In genomic region chr5:111578977-111579727, GRCm38 (mm10) we compare ENCODE assay signal across 9 mouse cellular contexts.
DNase-seq lines count a peak whose midpoint lies in the region; ATAC-seq lines count a peak whose summit lies in the region.
"Had no signal": no experiment of that assay in that cellular context is flagged by ENCODE, and none has a peak within 500 bp of the region (broad histone marks: within the 10 kb centered on the region; RNA-seq: fewer than 3 reads in every experiment).

No protein-coding gene starts in this region.

- H3K4me2 ChIP-seq in embryonic facial prominence, embryonic 14.5 days (ENCODE audit: low read depth, low read length) = no peak overlapping the region
- H3K4me2 ChIP-seq in hindbrain, embryonic 15.5 days = no peak overlapping the region
- H3K4me2 ChIP-seq in neural tube, embryonic 13.5 days = no peak overlapping the region
- H3K4me2 ChIP-seq: liver, embryonic 13.5 days had no signal

- H3K36me3 ChIP-seq in embryonic facial prominence, embryonic 14.5 days (ENCODE audit: control insufficient read depth, insufficient read depth, low read length) = no peaks in the 10 kb centered on the region
- no peaks in the 10 kb centered on the region for H3K36me3 ChIP-seq in hindbrain, embryonic 15.5 days
- no peaks in the 10 kb centered on the region for H3K36me3 ChIP-seq in neural tube, embryonic 13.5 days
- H3K36me3 ChIP-seq: liver, embryonic 13.5 days had no signal

- no peak overlapping the region for H3K4me3 ChIP-seq in embryonic facial prominence, embryonic 14.5 days (ENCODE audit: low read depth, low read length)
- H3K4me3 ChIP-seq in hindbrain, embryonic 15.5 days = no peak overlapping the region
- no peak overlapping the region for H3K4me3 ChIP-seq in neural tube, embryonic 13.5 days
- H3K4me3 ChIP-seq: liver, embryonic 13.5 days had no signal

- no peak overlapping the region for H3K9ac ChIP-seq in embryonic facial prominence, embryonic 14.5 days (ENCODE audit: low read depth, low read length)
- H3K9ac ChIP-seq in hindbrain, embryonic 15.5 days = no peak overlapping the region
- H3K9ac ChIP-seq in neural tube, embryonic 13.5 days = no peak overlapping the region
- H3K9ac ChIP-seq: liver, embryonic 13.5 days had no signal

- ATAC-seq in embryonic facial prominence, embryonic 14.5 days (ENCODE audit: low read depth) = peak; percentile 39
- peak; percentile 23 for ATAC-seq in hindbrain, embryonic 15.5 days (ENCODE audit: low FRiP score, low read depth)
- ATAC-seq in neural tube, embryonic 13.5 days (ENCODE audit: low read depth) = no peak

- WGBS in embryonic facial prominence, embryonic 14.5 days = 13% methylated on average over 12 of the region's 12 CpGs
- 10% methylated on average over 12 of the region's 12 CpGs for WGBS in hindbrain, embryonic 15.5 days
- 12% methylated on average over 12 of the region's 12 CpGs for WGBS in neural tube, embryonic 13.5 days

- DNase-seq in lung, adult 18-20 months = peak; percentile 17 to 26
- no peak for DNase-seq in lung, postnatal 14 days
- DNase-seq in embryonic facial prominence, embryonic 14.5 days (ENCODE audit: low spot score) = peak; percentile 86
- no peak for DNase-seq in ovary, postnatal 10 days (ENCODE audit: low spot score)
- no peak for DNase-seq in adrenal gland, postnatal 4 days (ENCODE audit: low spot score in 2 of 2)
- no peak for DNase-seq in left cerebral cortex, adult 8-10 months (ENCODE audit: low spot score in 2 of 2)
- DNase-seq: liver, embryonic 13.5 days had no signal

- peaks cover 54% of the 10 kb centered on the region for H3K4me1 ChIP-seq in embryonic facial prominence, embryonic 14.5 days (ENCODE audit: control insufficient read depth, insufficient read depth, low read length)
- H3K4me1 ChIP-seq in hindbrain, embryonic 15.5 days (replicated peaks) = peaks cover 64% of the 10 kb centered on the region
- H3K4me1 ChIP-seq in neural tube, embryonic 13.5 days (replicated peaks) = peaks cover 76% of the 10 kb centered on the region

- H3K9me3 ChIP-seq in embryonic facial prominence, embryonic 14.5 days (ENCODE audit: control insufficient read depth, low read length) = no peaks in the 10 kb centered on the region
- no peaks in the 10 kb centered on the region for H3K9me3 ChIP-seq in hindbrain, embryonic 15.5 days
- no peaks in the 10 kb centered on the region for H3K9me3 ChIP-seq in neural tube, embryonic 13.5 days
- H3K9me3 ChIP-seq: liver, embryonic 13.5 days had no signal

- no peaks in the 10 kb centered on the region for H3K27me3 ChIP-seq in embryonic facial prominence, embryonic 14.5 days (replicated peaks; ENCODE audit: control insufficient read depth, insufficient read depth, low read length)
- H3K27me3 ChIP-seq in hindbrain, embryonic 15.5 days = no peaks in the 10 kb centered on the region
- peaks cover 12% of the 10 kb centered on the region for H3K27me3 ChIP-seq in neural tube, embryonic 13.5 days

- H3K27ac ChIP-seq in embryonic facial prominence, embryonic 14.5 days (replicated peaks; ENCODE audit: low read depth, low read length) = peak overlapping the region; percentile 85
- no peak overlapping the region for H3K27ac ChIP-seq in hindbrain, embryonic 15.5 days (replicated peaks)
- 0 out of 2 replicates have a peak overlapping the region, but pooled peaks have one; percentile 56 for H3K27ac ChIP-seq in neural tube, embryonic 13.5 days (replicated peaks)
- H3K27ac ChIP-seq: liver, embryonic 13.5 days had no signal

Comparison
In these comparisons a context has a peak if more than half of its experiments do, and no peak if none do; other contexts are left out.
1. DNase-seq: peak in lung, adult 18-20 months (2 of 2) and embryonic facial prominence, embryonic 14.5 days (single experiment); none in lung, postnatal 14 days (single experiment), ovary, postnatal 10 days (single experiment), adrenal gland, postnatal 4 days (0 of 2) and left cerebral cortex, adult 8-10 months (0 of 2).